Mouse (Mus musculus): ENCODE results near the gene C1ql3.

Gene C1ql3

GRCm38 (mm10) chr2:13011472-13011871 is at the start of gene C1ql3:
TSS of gene C1ql3 (minus strand) at chr2:13011806.
- DNase-seq (ENCODE audit: low spot score), result peak; percentile 43

- DNase-seq (ENCODE audit: low spot score), result no peak
Observed at GRCm38 (mm10) chr2:13060426-13061170, 49.0 kb upstream of the C1ql3 start.

GRCm38 (mm10) chr2:13048649-13049048 is 37.0 kb upstream of the C1ql3 start:
- no peak for DNase-seq (ENCODE audit: low spot score)

- DNase-seq (ENCODE audit: low spot score), result no peak
Observed at GRCm38 (mm10) chr2:13044555-13044954, 32.9 kb upstream of the C1ql3 start.

GRCm38 (mm10) chr2:13039785-13040184 is 28.2 kb upstream of the C1ql3 start:
- no peak for DNase-seq (ENCODE audit: low spot score)

- DNase-seq (ENCODE audit: low spot score), result no peak
Observed at GRCm38 (mm10) chr2:13038772-13039171, 27.2 kb upstream of the C1ql3 start.

- no peak for DNase-seq (ENCODE audit: low spot score)
Observed at GRCm38 (mm10) chr2:13018861-13019260, 7.3 kb upstream of the C1ql3 start.

GRCm38 (mm10) chr2:13018382-13018781 is 6.8 kb upstream of the C1ql3 start:
- no peak for DNase-seq (ENCODE audit: low spot score)

GRCm38 (mm10) chr2:13011973-13012372 is 367 bp upstream of the C1ql3 start:
- DNase-seq (ENCODE audit: low spot score), result no peak

GRCm38 (mm10) chr2:13010460-13011341 is 905 bp downstream of the C1ql3 start:
- peak; percentile 64 for DNase-seq (ENCODE audit: low spot score)

- DNase-seq (ENCODE audit: low spot score), result peak; percentile 44
Observed at GRCm38 (mm10) chr2:13010030-13010459, 1.6 kb downstream of the C1ql3 start.

- no peak for DNase-seq (ENCODE audit: low spot score)
Observed at GRCm38 (mm10) chr2:13009261-13009972, 2.2 kb downstream of the C1ql3 start.

- no peak for DNase-seq (ENCODE audit: low spot score)
Observed at GRCm38 (mm10) chr2:13008433-13008832, 3.2 kb downstream of the C1ql3 start.

- no peak for DNase-seq (ENCODE audit: low spot score)
Observed at GRCm38 (mm10) chr2:13000026-13000425, 11.6 kb downstream of the C1ql3 start.

- DNase-seq (ENCODE audit: low spot score), result no peak
Observed at GRCm38 (mm10) chr2:12984901-12985732, 26.5 kb downstream of the C1ql3 start.

GRCm38 (mm10) chr2:12978771-12979170 is 32.8 kb downstream of the C1ql3 start:
- no peak for DNase-seq (ENCODE audit: low spot score)

GRCm38 (mm10) chr2:12977367-12977766 is 34.2 kb downstream of the C1ql3 start:
- no peak for DNase-seq (ENCODE audit: low spot score)

GRCm38 (mm10) chr2:12973752-12974151 is 37.9 kb downstream of the C1ql3 start:
- no peak for DNase-seq (ENCODE audit: low spot score)

GRCm38 (mm10) chr2:12970049-12970724 is 41.4 kb downstream of the C1ql3 start:
- DNase-seq (ENCODE audit: low spot score), result no peak

GRCm38 (mm10) chr2:12956703-12957424 is 54.7 kb downstream of the C1ql3 start:
- DNase-seq (ENCODE audit: low spot score), result no peak
